ENCODE assay signal across 15 mouse cellular contexts in genomic region chr11:4184251-4184952, GRCm38 (mm10). TPM values are rescaled to one million over a fixed set of nuclear protein-coding genes. Genes with fewer than 3 reads are reported as not detected.
DNase-seq lines count a peak whose midpoint lies in the region; ATAC-seq and TF ChIP-seq lines count a peak whose summit lies in the region.
"Had no signal": no experiment of that assay in that cellular context is flagged by ENCODE, and none has a peak within 500 bp of the region (broad histone marks: within the 10 kb centered on the region; RNA-seq: fewer than 3 reads in every experiment).

No protein-coding gene starts in this region.

- no peak overlapping the region for H3K4me3 ChIP-seq in heart, adult 2 months
- H3K4me3 ChIP-seq in liver, postnatal 0 days (ENCODE audit: low read depth, low read length), result no peak overlapping the region
- H3K4me3 ChIP-seq in liver, embryonic 12.5 days, result no peak overlapping the region
- H3K4me3 ChIP-seq in MEL (ENCODE audit: control insufficient read depth in 1 of 2, insufficient read depth in 1 of 2, low read depth in 2 of 2, low read length in 2 of 2), result no peak overlapping the region
- H3K4me3 ChIP-seq in intestine, postnatal 0 days (ENCODE audit: low read depth, low read length), result no peak overlapping the region
- no peak overlapping the region for H3K4me3 ChIP-seq in heart, embryonic 10.5 days
- H3K4me3 ChIP-seq: embryonic facial prominence, embryonic 12.5 days; midbrain, embryonic 12.5 days had no signal

- no peak overlapping the region for H3K9ac ChIP-seq in heart, adult 2 months (ENCODE audit: low read depth, low read length)
- H3K9ac ChIP-seq in liver, postnatal 0 days (replicated peaks), result no peak overlapping the region
- H3K9ac ChIP-seq in liver, embryonic 12.5 days, result no peak overlapping the region
- no peak overlapping the region for H3K9ac ChIP-seq in MEL (ENCODE audit: control insufficient read depth, low read depth, low read length, poor library complexity, severe bottlenecking)
- H3K9ac ChIP-seq in intestine, postnatal 0 days (ENCODE audit: low read depth, low read length), result no peak overlapping the region
- H3K9ac ChIP-seq: embryonic facial prominence, embryonic 12.5 days; liver, embryonic 14.5 days; midbrain, embryonic 12.5 days had no signal

- ATAC-seq in liver, postnatal 0 days, result no peak
- no peak for ATAC-seq in liver, embryonic 12.5 days
- no peak for ATAC-seq in intestine, postnatal 0 days

- no peak overlapping the region for H3K4me2 ChIP-seq in liver, postnatal 0 days (ENCODE audit: low read depth, low read length)
- H3K4me2 ChIP-seq in liver, embryonic 12.5 days, result no peak overlapping the region
- H3K4me2 ChIP-seq in intestine, postnatal 0 days (replicated peaks; ENCODE audit: low read depth), result no peak overlapping the region
- H3K4me2 ChIP-seq: embryonic facial prominence, embryonic 12.5 days; heart, embryonic 11.5 days; midbrain, embryonic 12.5 days had no signal

- H3K27me3 ChIP-seq in heart, adult 2 months (ENCODE audit: control insufficient read depth, insufficient read depth, low read length), result no peaks in the 10 kb centered on the region
- no peaks in the 10 kb centered on the region for H3K27me3 ChIP-seq in liver, postnatal 0 days (ENCODE audit: insufficient read depth, low read length)
- H3K27me3 ChIP-seq in liver, embryonic 12.5 days (replicated peaks), result 0 out of 2 replicates have a peak, but pooled peaks cover 8% of the 10 kb centered on the region
- no peaks in the 10 kb centered on the region for H3K27me3 ChIP-seq in MEL (ENCODE audit: control insufficient read depth in 1 of 2, insufficient read depth in 2 of 2, low read length in 2 of 2)
- H3K27me3 ChIP-seq in intestine, postnatal 0 days (replicated peaks; ENCODE audit: control insufficient read depth, insufficient read depth, low read length), result no peaks in the 10 kb centered on the region
- peaks cover 8% of the 10 kb centered on the region; the same call in 1 of the 2 replicates for H3K27me3 ChIP-seq in heart, embryonic 10.5 days (ENCODE audit: insufficient read depth, poor library complexity, severe bottlenecking)
- H3K27me3 ChIP-seq: embryonic facial prominence, embryonic 12.5 days; midbrain, embryonic 12.5 days had no signal

- peak; percentile 48 for TF ChIP-seq CTCF in heart, adult 2 months (IDR thresholded peaks at IDR 0.05)
- TF ChIP-seq CTCF in liver, postnatal 0 days (IDR thresholded peaks at IDR 0.05; ENCODE audit: low read depth), result 0 out of 2 replicates have a peak, but pooled peaks have one; percentile 19
- peak in 1 of 3 experiments; percentile 20; a peak in 2 of 6 replicates for TF ChIP-seq CTCF in MEL (IDR thresholded peaks at IDR 0.05 in 2 of 3, conservative IDR thresholded peaks at IDR 0.05 in 1 of 3; ENCODE audit: control insufficient read depth in 1 of 3, insufficient read depth in 1 of 3, low read depth in 2 of 3, low read length in 3 of 3, poor library complexity in 1 of 3, severe bottlenecking in 1 of 3)
- peak; percentile 51 for TF ChIP-seq CTCF in intestine, postnatal 0 days (IDR thresholded peaks at IDR 0.05; ENCODE audit: low read depth)

- TF ChIP-seq EP300 in heart, adult 2 months (IDR thresholded peaks at IDR 0.05; ENCODE audit: insufficient read depth, low read depth, low read length), result no peak
- TF ChIP-seq EP300 in liver, postnatal 0 days (IDR thresholded peaks at IDR 0.05; ENCODE audit: low read depth), result no peak
- TF ChIP-seq EP300 in MEL (IDR thresholded peaks at IDR 0.05; ENCODE audit: low read depth in 1 of 2, low read length in 2 of 2), result no peak

- intact Hi-C loops in heart, adult 2 months (cut with DNase I), result loop anchor here (1.0 kb wide), 1 partner anchor 35 kb away; no protein-coding TSS in a partner anchor

- TF ChIP-seq RAD21 in MEL (IDR thresholded peaks at IDR 0.05; ENCODE audit: low read depth, low read length), result no peak; the same call in 1 of the 2 replicates

- H3K4me1 ChIP-seq in heart, adult 2 months (ENCODE audit: control insufficient read depth, insufficient read depth, low read length), result peaks cover 16% of the 10 kb centered on the region
- peaks cover 24% of the 10 kb centered on the region for H3K4me1 ChIP-seq in liver, postnatal 0 days (ENCODE audit: insufficient read depth)
- H3K4me1 ChIP-seq in liver, embryonic 12.5 days, result peaks cover 26% of the 10 kb centered on the region
- H3K4me1 ChIP-seq in MEL (ENCODE audit: control insufficient read depth in 1 of 2, insufficient read depth in 2 of 2, low read length in 2 of 2), result peaks cover 0 to 10% of the 10 kb centered on the region in 2 experiments; a peak in 3 of 4 replicates
- H3K4me1 ChIP-seq in intestine, postnatal 0 days (replicated peaks; ENCODE audit: control insufficient read depth, insufficient read depth, low read length), result no peaks in the 10 kb centered on the region
- peaks cover 14% of the 10 kb centered on the region for H3K4me1 ChIP-seq in heart, embryonic 10.5 days

- peak overlapping the region; percentile 44 for H3K27ac ChIP-seq in heart, adult 2 months
- H3K27ac ChIP-seq in liver, postnatal 0 days (ENCODE audit: low read depth), result no peak overlapping the region
- no peak overlapping the region for H3K27ac ChIP-seq in liver, embryonic 12.5 days
- H3K27ac ChIP-seq in MEL (ENCODE audit: control insufficient read depth, low read depth, low read length), result 0 out of 2 replicates have a peak overlapping the region, but pooled peaks have one; percentile 8
- H3K27ac ChIP-seq in intestine, postnatal 0 days (ENCODE audit: low read depth, low read length), result no peak overlapping the region
- H3K27ac ChIP-seq in heart, embryonic 10.5 days, result no peak overlapping the region
- H3K27ac ChIP-seq: embryonic facial prominence, embryonic 12.5 days; liver, embryonic 14.5 days; midbrain, embryonic 12.5 days had no signal

- WGBS in heart, adult 2 months, result 67% methylated on average over 4 of the region's 4 CpGs
- 65% methylated on average over 4 of the region's 4 CpGs for WGBS in liver, postnatal 0 days (ENCODE audit: insufficient replicate concordance)
- 60% methylated on average over 4 of the region's 4 CpGs for WGBS in liver, embryonic 12.5 days (ENCODE audit: insufficient replicate concordance)
- 57% methylated on average over 4 of the region's 4 CpGs for WGBS in intestine, postnatal 0 days
- 75% methylated on average over 4 of the region's 4 CpGs for WGBS in heart, embryonic 10.5 days

- peaks cover 13% of the 10 kb centered on the region for H3K36me3 ChIP-seq in heart, adult 2 months (ENCODE audit: control insufficient read depth, insufficient read depth, low read length)
- H3K36me3 ChIP-seq in liver, postnatal 0 days (replicated peaks; ENCODE audit: insufficient read depth, low read length), result peaks cover 33% of the 10 kb centered on the region
- H3K36me3 ChIP-seq in liver, embryonic 12.5 days, result peaks cover 41% of the 10 kb centered on the region
- H3K36me3 ChIP-seq in MEL (ENCODE audit: control insufficient read depth in 1 of 2, insufficient read depth in 2 of 2, low read length in 2 of 2), result peaks cover 11 to 26% of the 10 kb centered on the region in 2 experiments
- peaks cover 21% of the 10 kb centered on the region for H3K36me3 ChIP-seq in intestine, postnatal 0 days (ENCODE audit: control insufficient read depth, insufficient read depth)
- H3K36me3 ChIP-seq in heart, embryonic 10.5 days, result peaks cover 37% of the 10 kb centered on the region

- no peaks in the 10 kb centered on the region for H3K9me3 ChIP-seq in liver, postnatal 0 days (ENCODE audit: low read length)
- no peaks in the 10 kb centered on the region for H3K9me3 ChIP-seq in liver, embryonic 12.5 days (replicated peaks)
- H3K9me3 ChIP-seq in MEL (replicated peaks; ENCODE audit: insufficient read depth, low read length), result no peaks in the 10 kb centered on the region
- H3K9me3 ChIP-seq in intestine, postnatal 0 days (ENCODE audit: control insufficient read depth), result no peaks in the 10 kb centered on the region
- no peaks in the 10 kb centered on the region for H3K9me3 ChIP-seq in heart, embryonic 10.5 days
- H3K9me3 ChIP-seq: embryonic facial prominence, embryonic 12.5 days; midbrain, embryonic 12.5 days had no signal

- H3K79me2 ChIP-seq in heart, adult 2 months (replicated peaks; ENCODE audit: control insufficient read depth, insufficient read depth, low read length), result peaks cover 4% of the 10 kb centered on the region; the same call in 1 of the 2 replicates
- peaks cover 8% of the 10 kb centered on the region for H3K79me2 ChIP-seq in MEL (ENCODE audit: control insufficient read depth, insufficient read depth, low read length, poor library complexity)

- DNase-seq in heart, adult 2 months, result no peak
- no peak for DNase-seq in heart, adult 11 months
- no peak for DNase-seq in liver, postnatal 0 days
- peak; percentile 70 for DNase-seq in MEL (ENCODE audit: low read depth, low spot score)
- no peak for DNase-seq in spleen, adult 12 weeks (ENCODE audit: low spot score)
- DNase-seq in heart, embryonic 10.5 days (ENCODE audit: low spot score), result no peak
- DNase-seq: adrenal gland, postnatal 10 days; cerebellum, adult 2 months; kidney, adult 18-20 months had no signal

- TF ChIP-seq POLR2A in heart, adult 2 months (IDR thresholded peaks at IDR 0.05; ENCODE audit: insufficient read depth, low read depth, low read length), result no peak
- no peak; a peak in 1 of 4 replicates for TF ChIP-seq POLR2A in MEL (IDR thresholded peaks at IDR 0.05; ENCODE audit: control insufficient read depth in 1 of 2, insufficient read depth in 1 of 2, low read depth in 1 of 2, low read length in 2 of 2, poor library complexity in 1 of 2)

RNA-seq across cellular contexts. Expression of gene Tbc1d10a, which starts 2.2 kb away (rescaled TPM):
- total RNA-seq in heart, adult 2 months (2021), result 10 to 100 TPM; 10.1 to 10.7 TPM
- 17.3 and 22.3 TPM in 2 replicates for polyA plus RNA-seq in heart, adult 2 months (2012; rRNA removed)
- 5.6 and 7.0 TPM in 2 replicates for polyA plus RNA-seq in liver, postnatal 0 days (2015; fragmentation: Nextera tagmentation; extraction: Ambion mirVana)
- 9.8 and 10.7 TPM in 2 replicates for polyA plus RNA-seq in liver, embryonic 12.5 days (2016; fragmentation: Nextera tagmentation; extraction: Ambion mirVana)
- 26.3 and 27.4 TPM in 2 replicates for total RNA-seq in MEL (2012; rRNA removed)
- 10 to 100 TPM in 1 of 2 experiments, not detected in 1; 23.0 TPM for polyA plus RNA-seq in MEL (2012; ENCODE audit: insufficient read depth in 1 of 2, insufficient read length in 2 of 2, low read depth in 1 of 2, low replicate concordance in 2 of 2, missing spikeins in 1 of 2)
- 37.2 and 40.8 TPM in 2 replicates for polyA plus RNA-seq in intestine, postnatal 0 days (2015; fragmentation: Nextera tagmentation; extraction: Ambion mirVana)
- polyA plus RNA-seq in heart, embryonic 10.5 days (2016; fragmentation: Nextera tagmentation; extraction: Ambion mirVana), result 18.7 and 22.0 TPM in 2 replicates

RNA-seq across cellular contexts. Expression of gene Sf3a1, which starts 24.3 kb away (rescaled TPM):
- 10 to 100 TPM; 37.2 to 38.7 TPM for total RNA-seq in heart, adult 2 months (2021)
- 17.9 and 23.4 TPM in 2 replicates for polyA plus RNA-seq in heart, adult 2 months (2012; rRNA removed)
- 8.5 and 8.8 TPM in 2 replicates for polyA plus RNA-seq in liver, postnatal 0 days (2015; fragmentation: Nextera tagmentation; extraction: Ambion mirVana)
- 41.7 and 42.1 TPM in 2 replicates for polyA plus RNA-seq in liver, embryonic 12.5 days (2016; fragmentation: Nextera tagmentation; extraction: Ambion mirVana)
- 64.9 and 77.0 TPM in 2 replicates for total RNA-seq in MEL (2012; rRNA removed)
- 100 to 1,000 TPM in 1 of 2 experiments, 10 to 100 TPM in 1; 32.1 to 101 TPM for polyA plus RNA-seq in MEL (2012; ENCODE audit: insufficient read depth in 1 of 2, insufficient read length in 2 of 2, low read depth in 1 of 2, low replicate concordance in 2 of 2, missing spikeins in 1 of 2)
- 15.7 and 16.5 TPM in 2 replicates for polyA plus RNA-seq in intestine, postnatal 0 days (2015; fragmentation: Nextera tagmentation; extraction: Ambion mirVana)
- 52.7 and 68.6 TPM in 2 replicates for polyA plus RNA-seq in heart, embryonic 10.5 days (2016; fragmentation: Nextera tagmentation; extraction: Ambion mirVana)

RNA-seq across cellular contexts. Expression of gene Ccdc157, which starts 24.3 kb away (rescaled TPM):
- 1 to 10 TPM; 4.5 to 4.6 TPM for total RNA-seq in heart, adult 2 months (2021)
- polyA plus RNA-seq in heart, adult 2 months (2012; rRNA removed), result 6.7 and 9.9 TPM in 2 replicates
- polyA plus RNA-seq in liver, postnatal 0 days (2015; fragmentation: Nextera tagmentation; extraction: Ambion mirVana), result 0.36 and 0.52 TPM in 2 replicates
- polyA plus RNA-seq in liver, embryonic 12.5 days (2016; fragmentation: Nextera tagmentation; extraction: Ambion mirVana), result 1.4 and 1.5 TPM in 2 replicates
- total RNA-seq in MEL (2012; rRNA removed), result 1.8 and 2.0 TPM in 2 replicates
- polyA plus RNA-seq in MEL (2012; ENCODE audit: insufficient read depth in 1 of 2, insufficient read length in 2 of 2, low read depth in 1 of 2, low replicate concordance in 2 of 2, missing spikeins in 1 of 2), result 1 to 10 TPM in 1 of 2 experiments, not detected in 1; 2.9 TPM
- polyA plus RNA-seq in intestine, postnatal 0 days (2015; fragmentation: Nextera tagmentation; extraction: Ambion mirVana), result 1.1 and 1.7 TPM in 2 replicates
- polyA plus RNA-seq in heart, embryonic 10.5 days (2016; fragmentation: Nextera tagmentation; extraction: Ambion mirVana), result 3.8 and 4.2 TPM in 2 replicates

RNA-seq across cellular contexts. Expression of gene Castor1, which starts 33.6 kb away (rescaled TPM):
- 1 to 10 TPM; 4.0 to 5.9 TPM for total RNA-seq in heart, adult 2 months (2021)
- polyA plus RNA-seq in heart, adult 2 months (2012; rRNA removed), result 10.7 and 13.5 TPM in 2 replicates
- polyA plus RNA-seq in liver, postnatal 0 days (2015; fragmentation: Nextera tagmentation; extraction: Ambion mirVana), result 1.8 and 2.0 TPM in 2 replicates
- 2.1 and 2.3 TPM in 2 replicates for polyA plus RNA-seq in liver, embryonic 12.5 days (2016; fragmentation: Nextera tagmentation; extraction: Ambion mirVana)
- total RNA-seq in MEL (2012; rRNA removed), result 6.6 and 7.1 TPM in 2 replicates
- 10 to 100 TPM in 1 of 2 experiments, not detected in 1; 11.8 TPM for polyA plus RNA-seq in MEL (2012; ENCODE audit: insufficient read depth in 1 of 2, insufficient read length in 2 of 2, low read depth in 1 of 2, low replicate concordance in 2 of 2, missing spikeins in 1 of 2)
- polyA plus RNA-seq in intestine, postnatal 0 days (2015; fragmentation: Nextera tagmentation; extraction: Ambion mirVana), result 10.3 and 14.7 TPM in 2 replicates
- 1.5 and 1.7 TPM in 2 replicates for polyA plus RNA-seq in heart, embryonic 10.5 days (2016; fragmentation: Nextera tagmentation; extraction: Ambion mirVana)

RNA-seq across cellular contexts. Expression of gene Rnf215, which starts 49.4 kb away (rescaled TPM):
- 10 to 100 TPM; 12.9 to 13.4 TPM for total RNA-seq in heart, adult 2 months (2021)
- polyA plus RNA-seq in heart, adult 2 months (2012; rRNA removed), result 16.1 and 17.7 TPM in 2 replicates
- 6.4 and 6.8 TPM in 2 replicates for polyA plus RNA-seq in liver, postnatal 0 days (2015; fragmentation: Nextera tagmentation; extraction: Ambion mirVana)
- 9.7 and 10.6 TPM in 2 replicates for polyA plus RNA-seq in liver, embryonic 12.5 days (2016; fragmentation: Nextera tagmentation; extraction: Ambion mirVana)
- 10.1 and 11.3 TPM in 2 replicates for total RNA-seq in MEL (2012; rRNA removed)
- 10 to 100 TPM in 1 of 2 experiments, not detected in 1; 13.2 TPM for polyA plus RNA-seq in MEL (2012; ENCODE audit: insufficient read depth in 1 of 2, insufficient read length in 2 of 2, low read depth in 1 of 2, low replicate concordance in 2 of 2, missing spikeins in 1 of 2)
- 15.5 and 15.6 TPM in 2 replicates for polyA plus RNA-seq in intestine, postnatal 0 days (2015; fragmentation: Nextera tagmentation; extraction: Ambion mirVana)
- 16.4 and 17.1 TPM in 2 replicates for polyA plus RNA-seq in heart, embryonic 10.5 days (2016; fragmentation: Nextera tagmentation; extraction: Ambion mirVana)

Comparison
In these comparisons a context has a peak if more than half of its experiments do, and no peak if none do; other contexts are left out.
1. H3K27ac ChIP-seq: peak in heart, adult 2 months (single experiment) and MEL (single experiment); none in liver, postnatal 0 days (single experiment), liver, embryonic 12.5 days (single experiment), intestine, postnatal 0 days (single experiment) and heart, embryonic 10.5 days (single experiment).